Mouse (Mus musculus) spleen, adult 12 weeks (tissue): Measurements from ENCODE around the gene Lypd3.

Experiments used
- DNase-seq: peaks from one replicate; pipeline ENCODE4 v3.0.0; 2022; ENCODE audit warnings: low spot score

The Lypd3 gene

GRCm38 (mm10) chr7:24636264-24636663 lies at the start of gene Lypd3:
TSS of gene Lypd3 (plus strand) at chr7:24636550.
- no peak for DNase-seq

GRCm38 (mm10) chr7:24586828-24587227 lies 49.5 kb upstream of the Lypd3 start:
- no peak for DNase-seq

- DNase-seq = no peak
These were observed 48.8 kb upstream of the Lypd3 start, which contains the start of the genes Ethe1 and Zfp575 for GRCm38 (mm10) chr7:24587330-24588105. TSS of gene Ethe1 (plus strand) at chr7:24587543. TSS of gene Zfp575 (minus strand) at chr7:24587641.

GRCm38 (mm10) chr7:24588336-24588735 lies 48.0 kb upstream of the Lypd3 start:
- no peak for DNase-seq

- no peak for DNase-seq
These were observed 44.6 kb upstream of the Lypd3 start for GRCm38 (mm10) chr7:24591735-24592134.

GRCm38 (mm10) chr7:24592163-24592562 lies 44.2 kb upstream of the Lypd3 start:
- no peak for DNase-seq

GRCm38 (mm10) chr7:24592781-24593180 lies 43.6 kb upstream of the Lypd3 start:
- no peak for DNase-seq

- peak; percentile 58 for DNase-seq
These were observed 42.6 kb upstream of the Lypd3 start for GRCm38 (mm10) chr7:24593621-24594308.

- no peak for DNase-seq
These were observed 42.0 kb upstream of the Lypd3 start for GRCm38 (mm10) chr7:24594309-24594803.

GRCm38 (mm10) chr7:24595464-24595863 lies 40.9 kb upstream of the Lypd3 start:
- no peak for DNase-seq

- no peak for DNase-seq
These were observed 38.2 kb upstream of the Lypd3 start for GRCm38 (mm10) chr7:24598121-24598520.

- no peak for DNase-seq
These were observed 36.9 kb upstream of the Lypd3 start for GRCm38 (mm10) chr7:24599211-24600067.

- peak; percentile 81 for DNase-seq
These were observed 35.3 kb upstream of the Lypd3 start for GRCm38 (mm10) chr7:24600941-24601597.

GRCm38 (mm10) chr7:24605561-24605960 lies 30.8 kb upstream of the Lypd3 start:
- no peak for DNase-seq

GRCm38 (mm10) chr7:24606046-24606445 lies 30.3 kb upstream of the Lypd3 start:
- no peak for DNase-seq

- peak; percentile 47 for DNase-seq
These were observed 28.3 kb upstream of the Lypd3 start for GRCm38 (mm10) chr7:24608017-24608416.

GRCm38 (mm10) chr7:24608561-24608960 lies 27.8 kb upstream of the Lypd3 start:
- DNase-seq = no peak

- DNase-seq = no peak
These were observed 26.0 kb upstream of the Lypd3 start, which contains the start of gene Phldb3 for GRCm38 (mm10) chr7:24610144-24610878. TSS of gene Phldb3 (plus strand) at chr7:24610763.

GRCm38 (mm10) chr7:24610879-24611494 lies 25.4 kb upstream of the Lypd3 start:
- DNase-seq = peak; percentile 89

- DNase-seq = no peak
These were observed 24.6 kb upstream of the Lypd3 start for GRCm38 (mm10) chr7:24611709-24612108.
